Mouse (Mus musculus) thymus, adult 2 months (tissue): Measurements from ENCODE around the gene Btla.

Experiments used
- CTCF ChIP-seq: fragments of 200-500 bp; IDR thresholded peaks from 2 replicates; pipeline ENCODE4 v1.5.1; 2012; ENCODE audit warnings: mild to moderate bottlenecking, control low read depth, low read length, moderate library complexity, borderline replicate concordance; ENCODE audit not compliant: control insufficient read depth, poor library complexity, insufficient read depth; ENCODE audit errors: extremely low read depth
- POLR2A ChIP-seq: fragments of 200-500 bp; IDR thresholded peaks from 2 replicates; pipeline ENCODE4 v1.6.1; 2012; ENCODE audit warnings: mild to moderate bottlenecking, low read length, control low read depth, moderate library complexity; ENCODE audit not compliant: control insufficient read depth, poor library complexity, insufficient read depth; ENCODE audit errors: extremely low read depth

- TF ChIP-seq CTCF: no peak
- TF ChIP-seq POLR2A: no peak
These were observed 37.2 kb downstream of the Btla start for GRCm38 (mm10) chr16:45261321-45261720.
